Mouse (Mus musculus): ENCODE measurements at regions not wholly inside any gene's neighbourhood (a gene's known extent, or its start where the extent isn't known, plus 50 kb on each side); places are given as distances from the start of the nearest gene placed in this dataset.

- no peak for TF ChIP-seq CTCF (IDR thresholded peaks at IDR 0.05; ENCODE audit: insufficient read depth, low read depth, low read length)
- no peak for TF ChIP-seq POLR2A (IDR thresholded peaks at IDR 0.05; ENCODE audit: insufficient read depth, low read depth, low read length)
These were observed 1242.6 kb upstream of the Lrrc6 start for GRCm38 (mm10) chr15:67743332-67743731.
